Mouse (Mus musculus) ES-E14 (cell line): ENCODE data around the gene Usp37.

Experiments
- CHD2 ChIP-seq: IDR thresholded peaks from 2 replicates; pipeline ENCODE4 v1.6.1; 2014; ENCODE audit warnings: mild to moderate bottlenecking, low read depth, low read length, inconsistent platforms
- HCFC1 ChIP-seq: IDR thresholded peaks from 2 replicates; pipeline ENCODE4 v1.6.1; 2012; ENCODE audit warnings: low read length, inconsistent platforms, borderline replicate concordance; ENCODE audit not compliant: insufficient read depth
- MAFK ChIP-seq: IDR thresholded peaks from 2 replicates; pipeline ENCODE4 v1.6.1; 2014; ENCODE audit warnings: mild to moderate bottlenecking, low read depth, low read length, inconsistent platforms; ENCODE audit not compliant: insufficient read depth
- ZC3H11A ChIP-seq: IDR thresholded peaks from 2 replicates; pipeline ENCODE4 v1.6.1; 2012; ENCODE audit warnings: low read depth, mild to moderate bottlenecking, inconsistent platforms, low read length, borderline replicate concordance

- no peak for TF ChIP-seq HCFC1
- TF ChIP-seq MAFK: no peak
- no peak for TF ChIP-seq CHD2
- TF ChIP-seq ZC3H11A: no peak
Observed at GRCm38 (mm10) chr1:74433220-74433619, 110.9 kb downstream of the Usp37 start.
